ENCODE assay signal across 14 mouse cellular contexts in genomic region chr8:122762731-122763266, GRCm38 (mm10). TPM values are rescaled to one million over a fixed set of nuclear protein-coding genes. Genes with fewer than 3 reads are reported as not detected.
DNase-seq lines count a peak whose midpoint lies in the region; ATAC-seq and TF ChIP-seq lines count a peak whose summit lies in the region.
"Had no signal": no experiment of that assay in that cellular context is flagged by ENCODE, and none has a peak within 500 bp of the region (broad histone marks: within the 10 kb centered on the region; RNA-seq: fewer than 3 reads in every experiment).

No protein-coding gene starts in this region.

- ATAC-seq in liver, embryonic 13.5 days (ENCODE audit: low read depth): 0 out of 2 replicates have a peak, but pooled peaks have one; percentile 5
- ATAC-seq in stomach, embryonic 16.5 days (ENCODE audit: insufficient read depth, low FRiP score): no peak
- ATAC-seq in intestine, postnatal 0 days: no peak
- ATAC-seq: Patski had no signal

- no peaks in the 10 kb centered on the region for H3K27me3 ChIP-seq in spleen, adult 2 months (ENCODE audit: control insufficient read depth, insufficient read depth, low read length)
- H3K27me3 ChIP-seq in liver, embryonic 13.5 days: peaks cover 85% of the 10 kb centered on the region
- no peaks in the 10 kb centered on the region for H3K27me3 ChIP-seq in stomach, embryonic 16.5 days (ENCODE audit: control insufficient read depth, insufficient read depth, low read length)
- no peaks in the 10 kb centered on the region for H3K27me3 ChIP-seq in intestine, postnatal 0 days (replicated peaks; ENCODE audit: control insufficient read depth, insufficient read depth, low read length)

- H3K4me1 ChIP-seq in spleen, adult 2 months (ENCODE audit: control insufficient read depth, insufficient read depth, insufficient read length): peaks cover 25% of the 10 kb centered on the region; the same call in 1 of the 2 replicates
- peaks cover 37% of the 10 kb centered on the region for H3K4me1 ChIP-seq in liver, embryonic 13.5 days (replicated peaks)
- H3K4me1 ChIP-seq in stomach, embryonic 16.5 days (ENCODE audit: control insufficient read depth, insufficient read depth, low read length): no peaks in the 10 kb centered on the region
- no peaks in the 10 kb centered on the region for H3K4me1 ChIP-seq in intestine, postnatal 0 days (replicated peaks; ENCODE audit: control insufficient read depth, insufficient read depth, low read length)

- no peak overlapping the region for H3K4me3 ChIP-seq in spleen, adult 2 months (ENCODE audit: extremely low read depth, insufficient read depth, insufficient read length)
- H3K4me3 ChIP-seq in liver, embryonic 13.5 days (replicated peaks): no peak overlapping the region
- H3K4me3 ChIP-seq in stomach, embryonic 16.5 days (replicated peaks; ENCODE audit: low read length): no peak overlapping the region
- no peak overlapping the region for H3K4me3 ChIP-seq in intestine, postnatal 0 days (ENCODE audit: low read depth, low read length)
- H3K4me3 ChIP-seq: heart, embryonic 13.5 days; left cerebral cortex, adult 2 months; lung, embryonic 15.5 days had no signal

- DNase-seq in adrenal gland, postnatal 10 days: peak; percentile 52
- no peak for DNase-seq in adrenal gland, adult 8-10 months
- no peak for DNase-seq in spleen, adult 2 months (ENCODE audit: low read depth in 1 of 2, low spot score in 2 of 2)
- DNase-seq in spleen, adult 12 weeks (ENCODE audit: low spot score): no peak
- no peak for DNase-seq in liver, embryonic 13.5 days
- no peak for DNase-seq in thymus, adult 18-20 months
- DNase-seq: kidney, adult 18-20 months; right cerebral cortex, postnatal 4 days had no signal

- H3K36me3 ChIP-seq in spleen, adult 2 months (ENCODE audit: control insufficient read depth, insufficient read depth, low read length): no peaks in the 10 kb centered on the region
- no peaks in the 10 kb centered on the region for H3K36me3 ChIP-seq in liver, embryonic 13.5 days
- no peaks in the 10 kb centered on the region for H3K36me3 ChIP-seq in stomach, embryonic 16.5 days (ENCODE audit: control insufficient read depth, insufficient read depth, low read length)
- H3K36me3 ChIP-seq in intestine, postnatal 0 days (ENCODE audit: control insufficient read depth, insufficient read depth): no peaks in the 10 kb centered on the region
- H3K36me3 ChIP-seq: heart, embryonic 13.5 days; lung, embryonic 15.5 days had no signal

- no peak for TF ChIP-seq POLR2A in spleen, adult 2 months (IDR thresholded peaks at IDR 0.05; ENCODE audit: low read depth, low read length)

- no peaks in the 10 kb centered on the region for H3K9me3 ChIP-seq in liver, embryonic 13.5 days (replicated peaks)
- no peaks in the 10 kb centered on the region for H3K9me3 ChIP-seq in stomach, embryonic 16.5 days (replicated peaks; ENCODE audit: control insufficient read depth, low read length)
- H3K9me3 ChIP-seq in intestine, postnatal 0 days (ENCODE audit: control insufficient read depth): no peaks in the 10 kb centered on the region
- H3K9me3 ChIP-seq: heart, embryonic 13.5 days; lung, embryonic 15.5 days had no signal

- WGBS in spleen, adult 2 months: 56% methylated on average over 12 of the region's 12 CpGs
- WGBS in liver, embryonic 13.5 days (ENCODE audit: insufficient replicate concordance): 40% methylated on average over 12 of the region's 12 CpGs
- 56% methylated on average over 12 of the region's 12 CpGs for WGBS in stomach, embryonic 16.5 days
- WGBS in intestine, postnatal 0 days: 65% methylated on average over 12 of the region's 12 CpGs

- H3K9ac ChIP-seq in liver, embryonic 13.5 days: no peak overlapping the region
- H3K9ac ChIP-seq in stomach, embryonic 16.5 days (ENCODE audit: low read length): peak overlapping the region; percentile 23; the same call in 1 of the 2 replicates
- no peak overlapping the region for H3K9ac ChIP-seq in intestine, postnatal 0 days (ENCODE audit: low read depth, low read length)
- H3K9ac ChIP-seq: heart, embryonic 13.5 days; lung, embryonic 15.5 days had no signal

- no peak overlapping the region for H3K4me2 ChIP-seq in liver, embryonic 13.5 days
- no peak overlapping the region for H3K4me2 ChIP-seq in stomach, embryonic 16.5 days (ENCODE audit: low read depth, low read length)
- H3K4me2 ChIP-seq in intestine, postnatal 0 days (replicated peaks; ENCODE audit: low read depth): no peak overlapping the region
- H3K4me2 ChIP-seq: heart, embryonic 13.5 days; lung, embryonic 15.5 days had no signal

- H3K27ac ChIP-seq in spleen, adult 2 months (ENCODE audit: insufficient read depth, low read length): peak overlapping the region; percentile 66
- H3K27ac ChIP-seq in liver, embryonic 13.5 days: peak overlapping the region; percentile 19
- H3K27ac ChIP-seq in stomach, embryonic 16.5 days (ENCODE audit: low read length): peak overlapping the region; percentile 76
- no peak overlapping the region for H3K27ac ChIP-seq in intestine, postnatal 0 days (ENCODE audit: low read depth, low read length)
- H3K27ac ChIP-seq: heart, embryonic 13.5 days; left cerebral cortex, adult 2 months; lung, embryonic 15.5 days had no signal

- no peak for TF ChIP-seq CTCF in spleen, adult 2 months (IDR thresholded peaks at IDR 0.05; ENCODE audit: extremely low read depth, insufficient read depth, insufficient read length, insufficient replicate concordance)
- TF ChIP-seq CTCF in intestine, postnatal 0 days (IDR thresholded peaks at IDR 0.05; ENCODE audit: low read depth): no peak

RNA-seq across cellular contexts. Expression of gene Acsf3, which starts 12.5 kb away (rescaled TPM):
- total RNA-seq in adrenal gland, postnatal 10 days (2021): 10 to 100 TPM; 54.3 to 64.8 TPM
- total RNA-seq in adrenal gland, adult 8-10 months (2022): 10 to 100 TPM; 38.4 to 44.5 (median 41.2) TPM
- 11.1 and 12.0 TPM in 2 replicates for polyA plus RNA-seq in spleen, adult 2 months (2012; rRNA removed)
- polyA plus RNA-seq in liver, embryonic 13.5 days (2015; fragmentation: Nextera tagmentation; extraction: Ambion mirVana): 7.9 and 8.5 TPM in 2 replicates
- polyA plus RNA-seq in stomach, embryonic 16.5 days (2015; fragmentation: Nextera tagmentation; extraction: Ambion mirVana): 20.1 and 20.9 TPM in 2 replicates
- 22.8 and 22.9 TPM in 2 replicates for polyA plus RNA-seq in intestine, postnatal 0 days (2015; fragmentation: Nextera tagmentation; extraction: Ambion mirVana)
